ENCODE assay signal across 35 mouse cellular contexts in the genomic region with DNA sequence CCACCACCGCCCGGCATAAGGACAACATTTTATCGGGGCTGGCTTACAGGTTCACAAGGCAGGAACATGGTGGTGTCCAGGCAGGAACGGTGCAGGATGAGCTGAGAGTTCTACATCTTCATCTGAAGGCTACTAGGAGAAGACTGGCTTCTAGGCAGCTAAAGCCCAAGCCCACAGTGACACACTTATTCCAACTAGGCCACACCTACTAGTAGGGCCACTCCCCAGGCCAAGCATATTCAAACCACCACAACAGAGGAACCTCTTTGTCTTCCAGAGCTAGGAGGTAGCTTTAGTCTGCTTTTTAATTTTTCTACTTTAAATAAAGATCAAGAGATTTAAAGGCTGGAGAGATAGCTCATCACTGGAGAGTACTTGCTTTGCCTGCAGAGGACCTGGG. TPM values are rescaled to one million over a fixed set of nuclear protein-coding genes. Genes with fewer than 3 reads are reported as not detected.
DNase-seq lines count a peak whose midpoint lies in the region; ATAC-seq and TF ChIP-seq lines count a peak whose summit lies in the region.
"Had no signal": no experiment of that assay in that cellular context is flagged by ENCODE, and none has a peak within 500 bp of the region (broad histone marks: within the 10 kb centered on the region; RNA-seq: fewer than 3 reads in every experiment).

No protein-coding gene starts in this region.

- no peaks in the 10 kb centered on the region for H3K9me3 ChIP-seq in lung, embryonic 15.5 days
- no peaks in the 10 kb centered on the region for H3K9me3 ChIP-seq in E14TG2a.4 (ENCODE audit: low read length)
- H3K9me3 ChIP-seq in stomach, embryonic 16.5 days (replicated peaks; ENCODE audit: control insufficient read depth, low read length) = peaks cover 4% of the 10 kb centered on the region; the same call in 1 of the 2 replicates
- H3K9me3 ChIP-seq: embryonic facial prominence, embryonic 12.5 days; embryonic facial prominence, embryonic 15.5 days; hindbrain, embryonic 15.5 days had no signal

- H3K27me3 ChIP-seq in lung, embryonic 15.5 days = no peaks in the 10 kb centered on the region
- no peaks in the 10 kb centered on the region for H3K27me3 ChIP-seq in E14TG2a.4 (ENCODE audit: insufficient read depth, low read length)
- H3K27me3 ChIP-seq in stomach, embryonic 16.5 days (ENCODE audit: control insufficient read depth, insufficient read depth, low read length) = no peaks in the 10 kb centered on the region
- H3K27me3 ChIP-seq: CH12.LX; embryonic facial prominence, embryonic 12.5 days; embryonic facial prominence, embryonic 15.5 days; hindbrain, embryonic 12.5 days; hindbrain, embryonic 15.5 days; Patski had no signal

- peaks cover 51% of the 10 kb centered on the region for H3K4me1 ChIP-seq in lung, embryonic 15.5 days
- peaks cover 96% of the 10 kb centered on the region for H3K4me1 ChIP-seq in E14TG2a.4 (replicated peaks; ENCODE audit: low read depth, low read length)
- peaks cover 31% of the 10 kb centered on the region for H3K4me1 ChIP-seq in stomach, embryonic 16.5 days (ENCODE audit: control insufficient read depth, insufficient read depth, low read length)
- H3K4me1 ChIP-seq: embryonic facial prominence, embryonic 15.5 days had no signal

- H3K4me3 ChIP-seq in lung, embryonic 15.5 days = no peak overlapping the region
- H3K4me3 ChIP-seq in E14TG2a.4 (replicated peaks; ENCODE audit: low read length) = peak overlapping the region; percentile 53
- no peak overlapping the region for H3K4me3 ChIP-seq in stomach, embryonic 16.5 days (replicated peaks; ENCODE audit: low read length)
- H3K4me3 ChIP-seq: embryonic facial prominence, embryonic 12.5 days; embryonic facial prominence, embryonic 15.5 days; gastrocnemius, adult 2 months; hindbrain, embryonic 12.5 days; hindbrain, embryonic 15.5 days had no signal

- no peak for DNase-seq in lung, postnatal 4 days
- DNase-seq in ES-CJ7 (ENCODE audit: low read depth, low spot score) = peak; percentile 45
- no peak for DNase-seq in left cerebral cortex, adult 8-10 months (ENCODE audit: low spot score in 2 of 2)
- DNase-seq in right cerebral cortex, postnatal 25 days = no peak
- DNase-seq: adrenal gland, adult 2 months; adrenal gland, postnatal 14 days; B cell, adult 2 months; cerebellum, adult 11 months; cerebellum, adult 2 months; cerebellum, adult 9-11 months; cerebellum, postnatal 25 days; forebrain, postnatal 0 days; gastrocnemius, adult 2 months; gastrocnemius, postnatal 14 days; heart, adult 11 months had no signal

- H3K4me2 ChIP-seq in lung, embryonic 15.5 days = no peak overlapping the region
- H3K4me2 ChIP-seq in stomach, embryonic 16.5 days (ENCODE audit: low read depth, low read length) = no peak overlapping the region
- H3K4me2 ChIP-seq: embryonic facial prominence, embryonic 12.5 days; embryonic facial prominence, embryonic 15.5 days; heart, embryonic 11.5 days; hindbrain, embryonic 12.5 days; hindbrain, embryonic 15.5 days had no signal

- WGBS in lung, embryonic 15.5 days = 93% methylated on average over 4 of the region's 4 CpGs
- whole genome bisulfite sequencing in stomach, embryonic 16.5 days = 97% methylated on average over 4 of the region's 4 CpGs

- no peak for ATAC-seq in lung, embryonic 15.5 days (ENCODE audit: borderline replicate concordance, extremely low read depth, low FRiP score, low TSS enrichment)
- no peak for ATAC-seq in stomach, embryonic 16.5 days (ENCODE audit: insufficient read depth, low FRiP score)
- ATAC-seq: forebrain, embryonic 14.5 days; forebrain, postnatal 0 days; Patski had no signal

- peak overlapping the region; percentile 95; the same call in 1 of the 2 replicates for H3K27ac ChIP-seq in lung, embryonic 15.5 days
- H3K27ac ChIP-seq in stomach, embryonic 16.5 days (ENCODE audit: low read length) = peak overlapping the region; percentile 82
- H3K27ac ChIP-seq: embryonic facial prominence, embryonic 12.5 days; embryonic facial prominence, embryonic 15.5 days; gastrocnemius, adult 2 months; hindbrain, embryonic 12.5 days; hindbrain, embryonic 15.5 days had no signal

- no peak overlapping the region for H3K9ac ChIP-seq in lung, embryonic 15.5 days
- H3K9ac ChIP-seq in stomach, embryonic 16.5 days (ENCODE audit: low read length) = no peak overlapping the region
- H3K9ac ChIP-seq: embryonic facial prominence, embryonic 12.5 days; embryonic facial prominence, embryonic 15.5 days; forebrain, postnatal 0 days; hindbrain, embryonic 12.5 days; hindbrain, embryonic 15.5 days had no signal

- peaks cover 14% of the 10 kb centered on the region for H3K36me3 ChIP-seq in lung, embryonic 15.5 days
- H3K36me3 ChIP-seq in E14TG2a.4 (ENCODE audit: insufficient read depth, low read length) = peaks cover 56% of the 10 kb centered on the region
- H3K36me3 ChIP-seq in stomach, embryonic 16.5 days (ENCODE audit: control insufficient read depth, insufficient read depth, low read length) = peaks cover 14% of the 10 kb centered on the region

- TF ChIP-seq CTCF in E14TG2a.4 (conservative IDR thresholded peaks at IDR 0.05; ENCODE audit: low read length) = no peak

RNA-seq across cellular contexts. Expression of a gene that starts 24.7 kb away (rescaled TPM):
- 24.0 and 24.8 TPM in 2 replicates for polyA plus RNA-seq in lung, embryonic 15.5 days (2015; fragmentation: Nextera tagmentation; extraction: Ambion mirVana)
- polyA plus RNA-seq in stomach, embryonic 16.5 days (2015; fragmentation: Nextera tagmentation; extraction: Ambion mirVana) = 12.1 and 14.7 TPM in 2 replicates
- 100 to 1,000 TPM; 107 to 122 (median 115) TPM for total RNA-seq in left cerebral cortex, adult 8-10 months (2022)

RNA-seq across cellular contexts. Expression of a gene that starts 26.2 kb away (rescaled TPM):
- polyA plus RNA-seq in lung, embryonic 15.5 days (2015; fragmentation: Nextera tagmentation; extraction: Ambion mirVana) = 83.9 and 89.4 TPM in 2 replicates
- polyA plus RNA-seq in stomach, embryonic 16.5 days (2015; fragmentation: Nextera tagmentation; extraction: Ambion mirVana) = 76.3 and 78.0 TPM in 2 replicates
- 10 to 100 TPM; 60.3 to 66.1 (median 63.8) TPM for total RNA-seq in left cerebral cortex, adult 8-10 months (2022)

RNA-seq across cellular contexts. Expression of a gene that starts 46.2 kb away (rescaled TPM):
- polyA plus RNA-seq in lung, embryonic 15.5 days (2015; fragmentation: Nextera tagmentation; extraction: Ambion mirVana) = not detected in 2 replicates
- polyA plus RNA-seq in stomach, embryonic 16.5 days (2015; fragmentation: Nextera tagmentation; extraction: Ambion mirVana) = 0.30 and 0.51 TPM in 2 replicates
- under 1 TPM in 1 of 4 experiments, not detected in 3; 0.83 TPM for total RNA-seq in left cerebral cortex, adult 8-10 months (2022)
- total RNA-seq: adrenal gland, adult 2 months; adrenal gland, postnatal 14 days; adrenal gland, postnatal 4 days; CH12.LX; common myeloid progenitor, adult 5-6 weeks; gastrocnemius, adult 2 months; gastrocnemius, postnatal 14 days; gastrocnemius, postnatal 4 days; heart, adult 8-10 months; heart, postnatal 25 days; hematopoietic stem cell, adult 5-6 weeks had no signal
- polyA plus RNA-seq: adrenal gland, adult 2 months; embryonic facial prominence, embryonic 15.5 days; G1E; heart, embryonic 11.5 days; heart, embryonic 14.5 days; heart, postnatal 0 days; Patski had no signal
